Mouse (Mus musculus) kidney, postnatal 10 days (tissue): ENCODE results near the gene Tnfaip3.

Source experiments
- DNase-seq: peaks from one replicate; pipeline ENCODE4 v3.0.0; 2021; ENCODE audit warnings: mixed read lengths

Gene Tnfaip3

DNA sequence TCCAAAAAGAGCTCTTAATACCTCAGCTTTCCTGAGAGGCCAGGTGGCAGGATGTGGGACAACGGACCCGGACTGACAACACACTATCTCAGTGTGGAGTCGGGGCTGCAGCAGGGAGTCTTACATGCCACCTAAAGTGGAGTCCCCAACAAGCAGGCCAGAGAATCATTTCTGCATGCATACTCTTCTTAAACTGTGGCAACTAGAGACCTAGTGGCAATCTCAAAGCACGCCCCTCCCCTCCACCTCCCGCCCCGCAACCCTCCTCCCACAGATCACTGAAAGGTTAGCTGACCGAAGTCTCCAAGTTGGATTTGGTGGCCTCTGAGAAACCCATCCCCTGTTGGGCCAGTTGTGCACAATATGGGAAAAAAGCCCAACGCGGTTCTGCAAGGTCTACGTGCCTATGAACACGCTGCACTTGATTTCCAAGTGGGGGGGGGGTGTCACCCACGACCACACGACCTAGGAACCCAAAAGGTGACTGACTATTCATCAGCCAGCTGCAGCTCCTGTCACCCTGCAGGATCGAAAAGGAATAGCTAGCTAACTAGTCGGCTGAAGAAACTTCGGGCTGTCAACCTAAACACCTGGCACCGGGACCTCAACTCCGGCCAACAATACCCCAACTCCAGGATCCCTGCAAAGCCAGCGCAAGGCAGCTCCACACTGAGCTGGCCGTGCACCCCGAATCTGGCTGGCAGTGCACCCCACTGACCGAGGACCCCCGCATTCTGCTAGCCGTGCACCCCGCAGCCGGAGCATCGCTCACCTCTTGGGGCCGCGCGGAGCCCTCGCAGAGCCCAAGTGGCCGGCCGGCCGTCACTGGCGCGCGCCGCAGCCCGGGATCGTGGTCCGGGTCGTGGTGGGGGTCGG lies 838 bp downstream of the Tnfaip3 start:
- DNase-seq = peak; percentile 40

DNA sequence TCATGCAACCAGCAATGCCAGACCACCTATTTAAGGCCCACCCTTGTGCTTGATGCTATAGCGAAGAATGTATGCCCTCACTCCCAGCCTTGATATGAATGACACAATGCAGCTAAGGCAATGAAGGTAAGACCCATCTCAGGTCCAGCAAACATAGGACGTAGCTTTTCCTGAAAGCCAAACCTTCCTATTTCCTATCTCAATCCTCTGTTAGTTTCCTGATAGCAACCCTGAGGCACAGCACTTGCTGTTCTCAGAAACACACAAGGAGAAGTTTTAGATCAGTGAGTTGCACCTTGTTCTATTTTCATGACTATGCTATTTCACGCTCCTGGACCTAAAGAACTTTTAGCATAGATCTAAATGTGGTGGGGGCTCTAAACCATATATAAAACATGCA lies 2.1 kb downstream of the Tnfaip3 start:
- no peak for DNase-seq

DNA sequence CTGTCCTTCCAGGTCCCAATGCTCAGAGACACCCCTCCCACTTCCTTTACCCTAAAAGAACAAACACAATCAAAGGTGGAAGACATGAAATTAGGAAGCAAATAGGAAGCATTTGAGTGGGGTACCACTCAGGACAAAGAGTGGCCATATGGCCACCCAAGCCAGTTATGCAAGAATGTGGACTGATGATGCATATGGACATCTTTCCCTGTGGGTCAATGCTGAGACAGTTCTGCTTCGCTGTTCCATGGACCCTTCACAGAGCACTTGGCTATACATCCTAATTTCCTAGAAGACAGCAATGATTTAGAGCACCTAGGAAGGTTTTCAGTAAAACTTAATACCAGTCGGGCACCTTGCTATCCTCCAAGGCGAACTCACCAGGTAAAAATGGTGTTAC lies 2.8 kb downstream of the Tnfaip3 start:
- no peak for DNase-seq

DNA sequence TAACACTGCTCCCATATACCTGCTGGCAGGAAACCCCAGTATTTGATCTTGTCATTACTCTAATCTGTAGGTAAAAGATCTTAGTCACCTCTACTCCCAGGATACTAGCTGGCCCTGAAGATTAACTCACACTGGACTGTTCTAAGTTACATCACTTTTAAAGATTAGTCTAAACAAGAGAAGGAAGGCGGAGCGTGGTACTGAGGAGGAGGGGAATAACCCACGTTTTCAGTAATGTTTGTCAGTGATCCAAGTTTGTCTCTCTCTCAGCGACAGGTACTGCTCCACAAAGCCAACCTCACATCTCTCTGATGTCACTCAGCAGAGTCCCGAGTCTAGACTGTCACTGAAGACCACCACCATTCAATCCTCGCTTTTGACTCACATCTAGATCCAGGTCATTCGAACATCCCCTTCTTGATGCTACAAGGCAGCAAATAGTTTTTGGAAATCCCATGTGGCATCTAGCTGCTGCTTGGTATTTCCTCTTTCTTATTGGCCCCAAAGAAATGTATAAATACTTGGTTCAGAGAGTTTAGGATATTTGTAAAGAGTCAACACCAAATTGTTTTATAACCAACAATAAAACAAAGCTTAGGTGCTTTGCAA lies 3.5 kb downstream of the Tnfaip3 start:
- DNase-seq = no peak

DNA sequence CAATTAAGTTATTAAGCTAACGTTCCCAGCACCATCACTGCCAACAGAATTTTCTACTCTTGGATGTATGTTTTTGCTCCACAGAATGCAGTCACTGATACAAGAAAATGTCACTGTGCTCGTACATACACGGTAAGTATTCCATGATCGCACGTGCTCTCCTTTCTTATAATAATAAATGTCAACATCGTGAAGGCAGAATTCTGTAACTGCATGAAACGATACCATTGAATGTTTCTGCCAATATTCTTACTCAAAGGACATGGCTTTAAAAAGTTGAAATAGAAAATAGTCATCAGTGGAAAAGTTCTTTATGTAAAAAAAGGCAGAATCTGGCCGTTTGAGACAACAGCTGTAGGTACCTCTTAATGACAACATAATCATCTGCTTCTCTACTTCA lies 5.0 kb downstream of the Tnfaip3 start:
- no peak for DNase-seq

DNA sequence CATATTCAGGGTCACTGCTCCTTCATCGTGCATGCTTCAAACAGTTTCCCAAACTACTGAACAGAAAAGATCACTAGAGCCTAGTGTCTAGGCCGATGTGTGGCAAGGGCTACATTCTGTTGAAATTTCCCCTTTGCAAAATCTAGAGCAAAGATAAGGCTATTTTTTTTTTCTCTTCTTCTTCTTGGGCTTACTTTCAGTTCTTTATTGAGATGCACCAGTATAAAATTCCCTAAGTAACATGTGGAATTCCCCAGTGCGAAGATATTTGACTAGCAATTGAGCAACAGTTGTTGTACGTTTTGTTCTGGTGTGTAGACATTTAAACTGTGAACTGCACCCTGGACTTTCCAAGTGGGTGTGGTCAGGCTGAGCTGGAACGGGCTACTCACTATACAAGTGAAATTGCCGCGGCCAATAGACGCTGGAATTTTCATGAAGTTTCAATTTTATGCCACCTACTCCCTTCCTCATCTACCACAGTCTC lies 6.2 kb downstream of the Tnfaip3 start:
- DNase-seq = peak; percentile 40

DNA sequence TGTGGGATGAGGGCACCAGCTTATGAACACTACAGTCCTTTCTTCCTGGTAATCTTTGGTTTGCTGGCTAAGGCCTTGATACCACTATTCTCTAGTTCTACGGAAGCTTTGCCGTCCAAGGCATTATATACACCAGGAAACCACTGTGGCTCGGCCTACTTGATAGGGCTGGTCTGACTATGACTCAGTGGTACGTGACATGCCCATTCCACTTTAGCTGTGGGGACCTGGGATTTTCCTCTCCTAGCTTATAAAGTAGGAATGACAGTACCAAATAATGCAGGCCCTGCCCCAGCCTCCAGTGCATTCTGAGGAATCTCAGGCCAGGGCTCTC lies 6.9 kb downstream of the Tnfaip3 start:
- no peak for DNase-seq

DNA sequence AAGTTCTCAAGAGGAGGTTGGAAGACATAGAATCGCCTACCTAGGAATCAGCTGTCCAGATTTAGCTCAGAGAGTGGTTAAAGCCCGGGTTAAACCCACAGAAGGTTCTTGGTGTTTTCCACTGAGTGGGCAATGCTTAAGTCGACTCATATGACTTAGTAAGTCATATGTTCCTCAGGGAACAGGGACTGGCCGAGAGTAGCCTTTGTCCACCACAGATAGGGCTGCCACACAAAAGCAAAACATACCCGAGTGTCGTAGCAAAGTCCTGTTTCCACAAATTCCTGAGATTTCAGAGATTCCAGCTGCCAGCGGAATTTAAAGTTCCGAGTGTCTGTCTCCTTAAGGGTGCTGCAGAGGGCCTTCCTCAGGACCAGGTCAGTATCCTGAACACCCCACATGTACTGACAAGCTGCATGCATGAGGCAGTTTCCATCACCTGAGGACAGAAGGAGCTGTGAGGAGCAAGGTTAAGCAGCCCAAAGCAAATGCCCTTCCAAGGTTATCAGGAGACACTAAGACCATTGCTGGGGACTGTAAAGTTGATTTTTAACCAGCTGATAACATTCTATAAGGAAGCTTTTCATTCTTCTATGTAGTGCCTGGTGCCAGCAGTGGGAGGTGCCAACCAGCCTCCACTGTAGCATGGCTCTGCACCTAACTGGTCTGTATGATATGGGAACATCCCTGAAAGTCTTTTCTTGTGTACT lies 7.4 kb downstream of the Tnfaip3 start:
- DNase-seq = no peak

DNA sequence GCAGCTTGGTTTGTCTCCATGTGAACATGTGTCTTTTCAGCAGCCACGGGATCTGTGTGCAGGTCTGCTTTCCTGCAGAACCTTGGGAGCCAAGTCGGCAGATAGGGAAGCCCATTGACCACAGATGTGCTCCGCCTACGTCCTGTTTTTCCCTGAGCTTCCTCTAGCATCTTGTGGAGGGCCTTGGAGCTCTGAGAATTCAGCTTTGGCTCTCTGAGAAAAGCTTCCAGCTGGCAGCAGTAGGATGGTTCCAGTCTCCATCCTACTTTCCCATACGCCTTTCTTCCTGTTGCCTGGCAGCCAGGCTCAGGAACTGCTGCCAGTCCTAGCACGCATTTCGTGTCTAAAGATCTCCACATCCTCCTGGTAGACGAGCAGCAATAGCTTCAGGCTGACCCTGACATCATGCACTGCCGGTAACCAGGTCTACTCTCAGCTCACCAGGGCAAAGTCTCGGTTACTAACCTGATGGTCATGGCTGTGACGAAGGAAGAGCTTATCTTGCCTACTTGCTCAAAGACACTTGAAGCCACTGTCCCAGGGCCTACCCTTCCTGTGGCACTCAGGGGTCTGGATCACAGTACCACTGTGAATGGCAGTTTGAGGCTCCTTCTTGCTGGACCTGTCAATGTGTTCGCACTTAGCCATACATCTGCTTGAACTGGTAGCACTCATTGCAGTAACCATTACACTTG lies 13.2 kb downstream of the Tnfaip3 start:
- DNase-seq = no peak

DNA sequence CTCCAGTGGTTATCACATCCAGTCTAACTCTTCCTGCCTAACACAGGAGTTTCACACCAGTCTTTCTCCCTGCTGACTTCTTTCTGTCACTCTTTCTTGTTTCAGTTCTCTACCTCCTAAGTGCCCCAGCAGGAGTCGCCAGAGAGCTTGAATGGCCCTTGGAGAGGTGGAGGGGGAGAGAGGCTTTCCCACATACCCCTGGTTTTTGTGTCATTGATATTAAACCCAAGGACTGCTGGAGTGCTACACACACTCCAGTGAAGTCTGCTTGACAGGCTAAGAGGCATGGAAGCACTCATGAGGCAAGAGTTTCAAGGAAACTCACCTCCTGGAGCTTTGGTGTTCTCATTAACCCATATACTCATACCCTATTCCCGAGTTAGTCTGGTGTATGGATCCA lies 16.0 kb downstream of the Tnfaip3 start:
- no peak for DNase-seq

DNA sequence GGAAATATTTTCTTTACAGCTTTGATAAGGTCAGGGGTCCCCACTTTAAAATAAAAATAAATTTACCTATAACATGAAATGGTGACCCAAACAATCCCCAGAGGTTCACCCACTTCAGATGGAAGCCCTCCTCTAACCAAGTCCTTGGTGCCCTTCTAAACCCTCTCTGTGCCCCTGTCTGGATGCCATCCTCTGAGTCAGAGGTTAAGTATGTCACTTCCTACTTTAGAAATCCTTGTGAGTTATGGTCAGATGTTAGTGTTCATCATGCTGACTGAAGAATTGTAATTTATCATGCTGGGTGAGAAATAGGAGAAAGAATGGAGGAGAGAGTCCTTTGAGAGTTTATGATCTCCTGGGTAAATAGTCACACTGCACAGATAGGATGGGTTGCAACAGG lies 19.1 kb downstream of the Tnfaip3 start:
- DNase-seq = no peak

DNA sequence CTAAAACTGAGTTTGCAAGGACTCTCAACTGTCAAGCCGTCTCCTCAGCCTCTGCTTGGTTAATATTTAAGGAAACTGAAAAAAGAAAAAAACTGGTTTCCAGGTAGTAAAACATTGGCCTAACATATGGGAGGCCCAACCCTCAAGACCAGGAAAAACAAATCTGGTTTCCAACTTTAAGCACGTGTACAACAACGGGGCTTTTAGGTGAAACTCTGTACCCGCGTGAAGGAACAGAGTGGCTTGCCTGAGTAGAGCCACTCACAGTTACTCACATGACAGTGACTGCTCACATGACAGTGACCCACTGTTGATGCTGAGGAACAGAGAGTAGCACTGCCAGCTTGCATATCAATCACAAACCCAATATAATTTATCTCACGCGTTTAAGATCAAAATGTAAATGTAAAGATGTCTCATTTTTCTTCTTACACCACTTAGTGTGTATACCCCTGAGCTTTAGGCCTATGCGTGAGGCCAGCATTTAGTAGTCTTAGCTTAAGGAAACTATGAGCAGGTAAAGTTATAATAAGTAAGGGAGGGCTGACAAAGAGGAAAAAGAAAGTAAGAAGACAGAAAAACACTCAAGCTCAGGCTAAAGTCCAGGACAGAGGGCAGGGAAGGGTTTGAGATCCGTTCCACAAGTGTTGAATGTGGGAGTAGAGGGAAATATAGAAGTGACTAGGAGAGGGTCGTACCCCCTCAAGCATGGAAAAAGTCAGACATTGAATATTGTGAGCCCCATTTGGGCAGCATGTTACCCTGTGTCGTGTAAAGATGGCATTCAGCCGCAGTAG lies 19.8 kb downstream of the Tnfaip3 start:
- no peak for DNase-seq

DNA sequence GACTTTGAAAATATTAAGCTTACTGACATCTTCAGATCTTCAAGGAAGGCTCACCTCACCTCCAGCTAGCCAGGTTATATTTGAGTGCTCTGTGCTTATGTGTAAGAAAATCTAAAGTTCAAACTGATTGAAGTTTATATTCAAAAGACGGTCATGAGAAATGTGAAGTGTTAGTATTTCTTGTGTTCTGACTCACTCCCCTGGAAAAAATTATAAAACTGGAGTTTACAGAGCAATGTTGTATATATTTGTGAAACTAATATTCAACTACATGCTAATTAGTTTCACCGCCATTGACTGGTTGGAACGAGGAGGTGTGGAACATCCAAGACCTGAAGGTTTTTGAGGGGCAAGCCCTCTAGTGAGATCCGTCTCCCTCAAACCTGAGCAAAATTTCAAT lies 22.5 kb downstream of the Tnfaip3 start:
- no peak for DNase-seq

DNA sequence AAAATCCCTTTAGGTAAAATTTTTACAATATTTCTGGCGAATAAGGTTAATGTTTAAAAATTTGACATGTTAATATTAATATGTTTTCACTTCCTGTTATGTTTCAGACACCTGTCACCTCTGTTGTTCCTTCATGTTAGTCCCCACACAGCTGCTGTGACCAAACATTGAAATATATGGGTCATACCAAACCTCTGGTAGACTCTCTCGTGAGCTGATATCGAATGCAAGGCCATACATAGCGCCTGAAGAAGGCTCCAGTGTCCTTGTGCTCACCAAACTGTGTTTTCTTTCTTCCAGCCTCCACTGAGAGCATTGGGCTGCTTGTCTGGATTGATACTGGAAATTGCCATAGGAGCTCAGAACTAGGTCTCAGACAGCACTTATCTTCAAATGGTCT lies 24.4 kb downstream of the Tnfaip3 start:
- DNase-seq = no peak

DNA sequence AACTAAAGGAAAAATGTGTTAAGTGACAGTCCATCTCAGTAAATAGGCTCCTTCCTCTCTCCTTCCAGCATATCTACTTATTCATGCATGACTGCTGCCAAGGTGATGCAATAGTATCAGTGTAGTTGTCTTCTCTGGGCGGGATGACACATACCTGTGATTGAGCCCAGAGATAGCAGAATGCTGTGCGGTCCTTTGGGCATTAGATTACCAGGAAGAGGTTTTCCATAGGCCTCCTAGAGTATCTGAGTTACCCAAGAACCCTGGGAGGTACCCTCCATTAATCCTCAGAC lies 27.6 kb downstream of the Tnfaip3 start:
- DNase-seq = no peak

DNA sequence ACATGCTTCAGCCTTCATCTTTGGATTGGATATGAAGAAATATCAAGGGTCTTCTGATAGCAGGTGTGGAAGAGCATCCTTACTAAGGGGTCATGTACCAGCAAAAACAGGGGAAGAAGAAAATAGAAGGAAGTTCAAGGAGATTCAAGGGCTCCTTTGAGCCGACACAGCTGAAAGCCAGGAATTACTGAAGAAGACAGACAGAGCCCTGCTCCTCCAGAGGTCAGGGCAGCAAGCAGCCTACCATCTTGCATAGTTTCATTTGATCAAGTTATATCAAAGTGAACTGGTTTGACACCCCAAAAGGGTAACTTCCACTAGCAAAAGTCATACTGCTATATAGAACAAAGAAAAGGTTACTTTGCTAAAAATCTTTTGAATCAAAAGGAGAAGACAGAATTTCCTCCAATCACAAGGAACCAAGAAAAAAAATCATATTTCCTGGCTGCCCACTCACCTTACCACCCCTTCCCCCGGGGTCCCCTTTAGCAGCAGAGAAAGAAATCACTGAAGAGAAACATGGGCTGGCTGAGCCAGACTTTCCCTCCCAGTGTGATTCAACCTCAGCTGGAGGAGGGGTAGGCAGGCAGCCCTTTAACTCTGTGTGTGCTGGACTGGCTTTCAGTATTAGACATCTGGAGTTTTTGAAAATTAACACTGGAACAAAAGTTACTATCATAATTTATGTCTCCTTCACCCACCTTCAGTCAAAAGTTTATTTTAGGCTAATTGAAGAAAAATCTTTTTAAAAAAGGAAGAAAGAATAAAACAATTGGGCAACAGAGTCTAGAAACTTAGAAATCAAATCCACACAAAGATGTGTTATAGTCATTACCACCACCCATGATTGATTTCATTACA lies 28.2 kb downstream of the Tnfaip3 start:
- no peak for DNase-seq

DNA sequence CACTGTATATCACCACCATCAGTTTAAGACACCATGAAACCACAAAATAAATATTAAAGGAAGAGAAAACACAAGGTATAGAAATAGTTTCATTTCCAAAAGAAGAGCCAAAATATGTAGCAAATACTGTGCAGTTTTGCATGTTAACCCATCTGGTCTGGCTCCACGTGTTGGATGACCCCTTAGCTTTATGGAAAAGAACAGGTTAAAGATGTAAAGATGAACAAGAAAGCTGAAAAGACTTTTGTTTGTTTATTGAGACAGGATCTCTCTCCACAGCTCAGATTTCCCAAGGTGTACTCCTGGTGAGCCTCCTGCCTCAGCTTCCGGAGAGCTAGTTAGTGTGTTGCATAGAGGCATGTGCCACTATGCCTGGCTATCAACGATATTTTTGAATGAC lies 29.9 kb downstream of the Tnfaip3 start:
- no peak for DNase-seq

DNA sequence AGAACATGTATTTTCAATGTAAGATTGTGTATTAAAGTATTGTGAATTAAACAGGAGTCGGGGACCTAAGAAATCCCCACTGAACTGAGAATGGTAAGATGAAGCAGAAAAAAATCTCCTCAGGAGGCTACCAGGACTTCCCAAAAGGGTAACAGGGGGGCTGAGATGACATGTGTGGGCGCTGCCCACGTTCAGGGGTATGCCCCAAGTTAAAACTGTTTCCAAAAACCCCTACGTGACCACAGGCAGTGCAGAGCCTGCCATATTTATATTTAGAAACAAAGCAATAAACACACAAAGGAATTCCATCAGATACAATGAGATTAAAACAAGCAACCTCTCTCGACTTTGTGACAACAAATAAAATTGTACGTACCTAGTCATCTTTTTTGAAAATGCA lies 31.9 kb downstream of the Tnfaip3 start:
- DNase-seq = no peak

DNA sequence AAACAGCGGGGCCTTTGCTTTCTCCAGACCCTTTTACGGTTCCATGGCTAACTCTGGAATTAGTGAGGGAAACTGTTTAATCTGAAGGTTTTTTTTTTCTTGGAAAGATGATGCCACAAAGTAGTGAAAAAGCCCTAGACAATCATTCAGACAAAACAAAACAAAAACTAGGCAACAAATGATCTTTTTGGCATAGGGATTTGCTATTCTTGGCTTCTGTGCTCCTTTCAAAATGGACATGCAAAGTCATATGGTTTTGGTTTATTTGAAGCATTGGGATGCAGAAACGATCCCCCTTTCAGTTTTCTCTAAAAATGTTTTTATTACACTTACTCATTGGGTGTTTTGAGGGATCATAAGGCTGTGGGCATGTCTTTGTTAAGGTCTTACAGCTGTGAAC lies 41.0 kb downstream of the Tnfaip3 start:
- no peak for DNase-seq

DNA sequence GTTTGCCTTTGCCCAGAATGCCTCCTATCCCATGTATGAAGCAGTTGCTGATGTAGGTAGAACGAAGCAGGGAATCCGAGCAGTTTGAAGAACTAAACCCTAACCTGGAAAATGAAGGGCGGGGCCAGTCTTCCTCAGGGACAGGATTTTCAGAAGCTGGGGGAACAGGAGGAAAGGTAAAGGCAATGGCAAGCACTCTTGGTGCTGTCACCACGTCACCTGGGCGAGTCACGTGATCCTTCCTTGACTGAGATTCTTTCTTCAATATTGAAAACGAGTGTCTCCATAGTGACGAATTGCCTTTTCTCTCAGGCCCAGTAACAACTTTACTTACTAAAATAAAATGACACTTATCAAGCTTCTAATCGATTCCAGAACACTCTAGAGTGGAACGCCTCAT lies 48.6 kb downstream of the Tnfaip3 start:
- no peak for DNase-seq

DNA sequence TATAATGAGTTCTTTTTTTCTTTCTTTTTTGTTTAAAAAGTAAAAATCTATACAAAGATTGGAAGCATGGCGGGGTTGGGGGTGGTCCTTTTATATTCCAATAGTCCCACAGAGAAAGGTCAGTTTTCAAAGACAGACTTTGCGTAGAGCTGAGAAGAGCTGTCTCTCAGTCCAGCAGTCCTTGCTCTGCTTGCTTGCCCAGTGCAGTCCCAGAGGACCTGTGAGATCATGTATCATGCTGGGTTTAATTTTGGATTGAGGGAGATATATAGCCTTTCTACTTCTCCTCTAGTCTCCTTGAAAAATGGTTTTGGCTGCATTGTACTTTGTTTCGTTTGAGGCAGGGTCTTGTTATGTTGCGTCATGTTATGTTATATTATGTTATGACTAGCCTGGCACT lies 49.9 kb downstream of the Tnfaip3 start:
- no peak for DNase-seq

DNA sequence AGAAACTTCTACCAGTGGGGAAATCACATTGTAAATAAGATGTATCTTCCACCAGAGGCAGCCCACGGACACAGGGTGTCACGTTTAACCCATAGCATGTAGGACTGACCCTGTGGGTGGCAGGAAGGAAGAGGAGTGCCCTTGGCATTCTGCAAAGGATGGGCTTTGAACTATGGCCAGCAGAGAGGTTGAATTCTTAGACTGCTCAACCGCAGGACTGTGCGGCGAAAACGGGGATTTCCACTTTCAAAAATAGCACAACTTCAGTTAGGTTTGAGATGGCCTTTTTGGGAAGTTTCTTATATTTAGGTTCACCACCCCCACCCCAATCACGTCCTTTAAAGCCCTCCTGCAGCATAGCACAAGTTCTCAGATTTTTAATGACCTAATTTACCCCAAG lies 50.6 kb downstream of the Tnfaip3 start:
- peak; percentile 21 for DNase-seq
